Mouse (Mus musculus): ENCODE measurements around the gene M1ap.

The M1ap gene

DNA sequence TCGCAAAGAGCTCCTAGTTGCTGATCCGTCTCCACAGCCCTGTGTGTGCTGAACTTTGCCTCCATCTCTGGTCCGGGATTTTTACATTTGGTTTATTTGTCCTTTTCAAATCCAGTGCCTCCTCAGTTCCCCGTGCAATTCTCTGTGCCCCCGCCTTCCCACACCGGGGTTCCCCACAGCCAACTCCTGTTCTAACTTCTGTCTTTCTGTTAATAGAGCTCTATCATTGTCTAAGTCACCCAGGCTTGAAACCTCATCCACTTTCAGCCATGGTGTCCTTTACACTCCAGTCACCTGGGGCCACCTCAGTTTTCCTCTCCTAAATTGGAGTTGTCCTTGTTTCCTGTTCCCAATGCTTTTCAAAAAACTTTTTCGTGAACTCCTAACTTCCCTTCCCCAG lies 64.6 kb downstream of the M1ap start:
- DNase-seq, result no peak

DNA sequence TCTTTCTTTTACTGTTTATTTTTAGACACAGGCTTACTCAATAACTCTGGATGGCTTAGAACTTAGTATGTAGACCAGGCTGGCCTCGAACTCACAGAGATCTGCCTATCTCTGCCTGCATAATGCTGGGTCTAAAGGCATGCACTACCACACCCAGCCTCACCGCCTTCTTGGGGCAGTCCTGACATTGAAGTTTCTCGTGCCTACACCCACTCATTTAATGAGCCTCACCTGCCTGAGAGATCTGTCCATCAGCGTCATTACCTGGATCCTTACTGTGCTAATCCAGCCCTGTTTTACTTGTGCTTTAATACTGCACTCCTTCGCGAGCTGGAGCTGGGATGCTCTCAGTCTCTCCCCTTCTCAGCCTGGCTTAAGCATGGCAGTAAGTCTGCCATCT lies 65.1 kb downstream of the M1ap start:
- DNase-seq, result no peak

DNA sequence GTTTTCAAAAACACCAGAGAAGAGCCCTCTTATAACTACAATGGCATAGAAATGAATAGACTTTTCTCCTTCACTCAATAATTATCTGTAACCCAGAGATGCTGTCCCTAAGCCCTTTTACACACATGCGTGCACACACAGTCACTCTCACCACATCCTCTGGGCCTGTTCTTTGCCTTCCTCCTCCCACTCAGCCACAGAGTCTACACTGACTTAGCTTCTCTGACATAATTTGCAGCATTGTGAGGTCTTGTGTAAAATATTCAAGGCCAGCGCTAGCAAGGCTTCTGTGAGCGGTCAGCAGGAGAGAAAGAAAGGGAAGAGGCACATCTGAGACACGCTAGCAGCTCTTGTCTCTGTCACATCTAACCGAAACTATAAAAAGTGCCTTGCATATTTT lies 66.7 kb downstream of the M1ap start:
- DNase-seq, result no peak

DNA sequence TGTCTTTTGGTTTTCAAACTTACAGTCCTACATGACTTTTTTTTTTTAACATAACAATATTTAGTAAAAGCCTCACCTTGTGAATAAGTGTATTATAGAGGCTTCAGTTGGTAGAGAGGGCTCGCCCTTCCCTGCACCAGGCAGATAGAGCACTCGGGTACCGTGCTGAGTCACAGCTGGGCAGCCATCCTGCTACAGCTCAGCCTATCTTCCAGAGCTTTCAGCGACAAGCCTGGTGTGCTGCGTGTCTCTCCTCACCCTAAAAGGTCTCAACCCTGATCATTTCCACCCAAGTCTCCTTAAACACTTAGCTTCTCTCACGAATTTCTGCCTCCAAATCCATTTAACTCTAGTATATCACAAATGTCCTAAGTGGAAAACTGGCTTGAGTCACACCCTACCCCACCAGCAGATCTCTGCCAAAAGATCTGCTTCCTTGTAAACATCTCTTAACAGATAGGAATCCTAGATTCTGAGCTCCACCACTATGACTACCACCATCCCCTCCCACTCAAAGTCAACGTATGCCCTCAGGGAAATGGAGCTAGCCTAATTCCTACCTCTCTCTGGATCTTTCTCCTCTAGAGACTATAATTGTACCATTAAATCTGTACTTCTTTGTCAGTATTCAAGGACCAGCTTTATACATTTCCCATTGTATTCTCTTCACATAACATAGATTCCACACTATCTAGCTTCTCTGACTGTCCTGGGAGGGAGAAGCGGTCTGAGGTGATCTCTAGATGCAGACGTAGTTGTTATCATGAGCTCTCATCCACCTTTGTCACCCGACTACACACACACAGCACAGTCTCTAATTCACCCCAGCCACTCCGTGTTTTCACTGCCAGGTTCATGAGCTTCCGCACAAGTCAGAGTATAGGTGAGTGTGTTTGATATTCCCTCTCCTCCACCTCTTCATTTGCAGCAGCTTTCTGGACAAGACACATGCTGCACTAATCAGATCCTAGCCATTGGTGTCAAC lies 68.1 kb downstream of the M1ap start:
- DNase-seq, result no peak

DNA sequence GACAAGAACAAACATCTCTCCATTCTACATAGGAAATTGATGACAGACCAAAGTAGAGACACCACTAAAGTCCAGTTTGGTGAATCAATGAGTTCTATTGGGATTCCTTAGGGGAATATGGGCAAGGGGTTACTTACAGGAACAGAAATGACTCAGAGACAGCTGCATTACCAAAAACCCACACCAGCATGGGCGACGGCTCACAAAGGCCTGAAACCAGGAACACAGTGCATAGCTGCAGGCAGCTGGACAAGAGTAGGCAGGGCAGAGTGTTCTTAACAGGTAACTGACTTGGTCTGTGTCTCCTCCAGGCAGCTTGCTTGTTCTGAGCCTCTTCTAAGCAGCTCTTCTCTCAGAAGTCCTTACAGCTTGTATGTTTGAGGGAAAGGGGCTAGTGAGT lies 69.0 kb downstream of the M1ap start:
- DNase-seq, result no peak

DNA sequence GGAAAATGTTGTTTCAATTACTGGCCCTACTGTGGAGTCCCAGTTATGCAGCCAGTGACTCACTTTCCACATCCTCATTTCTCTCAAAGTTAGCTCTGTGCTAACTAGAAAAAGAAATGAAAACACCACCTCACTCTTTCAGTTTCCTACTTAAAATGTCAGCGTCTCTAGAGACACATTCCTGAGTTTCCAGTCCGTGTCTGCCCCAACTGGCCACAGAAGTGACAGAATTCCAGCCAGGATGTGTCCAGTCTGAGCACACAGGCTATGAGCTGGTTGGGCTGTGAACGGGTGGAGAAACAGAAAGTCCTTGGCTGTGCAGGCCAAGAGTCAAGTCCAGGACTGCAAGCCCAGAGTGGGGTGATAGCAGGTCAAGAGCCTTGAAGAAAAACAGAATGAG lies 70.5 kb downstream of the M1ap start:
- DNase-seq, result no peak

DNA sequence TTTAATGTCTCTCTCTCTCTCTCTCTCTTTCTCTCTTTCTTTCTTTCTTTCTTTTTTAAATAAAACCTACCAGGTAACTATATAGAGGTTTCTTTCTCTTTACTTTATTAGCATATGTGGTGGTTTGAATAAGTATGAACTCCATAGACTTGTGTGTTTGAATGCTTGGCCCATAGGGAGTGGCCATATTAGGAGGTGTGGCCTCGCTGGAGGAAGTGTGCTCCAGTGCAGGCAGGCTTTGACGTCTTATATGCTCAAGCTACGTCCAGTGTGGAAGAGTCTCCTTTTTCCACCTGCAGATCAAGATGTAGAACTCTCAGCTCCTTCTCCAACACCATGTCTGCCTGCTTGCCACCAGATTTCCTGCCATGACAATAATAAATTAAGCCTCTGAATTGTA lies 72.3 kb downstream of the M1ap start:
- DNase-seq, result no peak

DNA sequence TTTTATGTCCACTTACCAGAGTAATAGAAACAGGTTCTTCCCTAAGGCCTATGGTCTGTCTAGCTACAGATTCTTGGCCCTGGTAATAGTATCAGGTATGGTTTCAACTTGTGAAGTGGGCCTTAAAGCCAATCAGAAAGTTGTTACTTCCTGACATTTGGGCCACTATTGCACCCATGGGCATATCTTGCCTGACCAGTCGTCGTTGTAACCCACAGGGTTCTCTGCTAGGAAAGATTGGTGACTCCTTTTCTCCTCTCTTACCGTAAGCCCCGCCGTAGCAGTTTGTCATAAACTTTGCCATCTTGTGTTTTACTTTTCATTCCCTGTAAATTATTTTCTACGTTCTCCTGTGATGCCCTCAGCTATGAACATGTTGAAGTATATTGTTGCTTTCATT lies 73.4 kb downstream of the M1ap start:
- DNase-seq, result no peak

DNA sequence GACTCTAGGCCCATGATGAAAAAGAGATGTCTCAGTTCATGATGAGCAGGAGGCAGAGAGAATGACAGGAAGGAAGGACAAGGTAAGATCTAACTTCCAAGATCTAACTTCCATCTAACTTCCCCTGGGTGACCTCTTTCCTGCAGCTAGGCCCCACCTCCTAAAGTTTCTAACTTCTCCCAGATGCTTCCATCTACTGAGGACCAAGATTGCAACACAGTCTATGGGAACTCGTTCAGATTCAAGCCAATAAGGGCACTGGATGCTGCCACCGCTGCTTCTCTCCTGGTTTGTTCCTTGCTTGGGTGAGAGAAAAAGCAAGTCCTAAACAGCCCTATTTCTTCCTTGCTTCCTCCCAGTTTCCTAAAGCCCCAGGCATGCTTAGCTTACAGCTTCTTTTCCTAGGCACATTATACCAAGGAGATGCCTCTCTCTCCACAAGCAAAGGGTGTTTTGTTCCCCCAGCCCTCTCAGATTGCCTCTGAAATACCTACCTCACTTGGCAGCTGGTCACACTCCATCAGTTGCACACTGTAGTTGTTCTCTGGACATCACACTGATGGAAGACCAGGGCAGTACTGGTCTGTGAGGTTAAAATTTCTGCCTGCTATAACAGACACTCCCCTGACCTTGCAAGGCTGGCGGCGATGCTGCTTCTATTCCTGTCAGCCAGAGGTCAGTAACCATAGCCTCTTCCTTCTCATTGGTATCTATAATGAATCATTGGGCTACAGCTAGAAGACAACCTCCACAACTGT lies 74.3 kb downstream of the M1ap start:
- DNase-seq, result no peak

DNA sequence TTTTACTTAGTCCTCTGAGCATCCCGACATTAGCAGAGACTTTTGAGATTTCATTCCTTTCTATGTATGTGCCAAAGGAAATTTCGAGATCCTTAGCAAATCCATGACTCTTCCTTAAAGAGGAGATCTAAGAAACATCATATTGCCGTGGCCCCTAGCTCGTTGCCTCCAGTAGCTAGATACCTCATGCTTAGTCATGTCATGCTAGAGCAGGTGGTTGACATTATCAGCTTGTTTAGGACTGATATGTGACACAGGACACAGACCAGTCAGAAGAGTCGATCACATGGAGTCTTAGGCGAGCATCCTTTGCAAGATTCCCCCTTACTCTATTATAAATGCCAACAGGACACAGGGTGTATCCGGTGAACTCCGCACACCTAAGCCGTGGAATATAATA lies 76.3 kb downstream of the M1ap start:
- no peak for DNase-seq

DNA sequence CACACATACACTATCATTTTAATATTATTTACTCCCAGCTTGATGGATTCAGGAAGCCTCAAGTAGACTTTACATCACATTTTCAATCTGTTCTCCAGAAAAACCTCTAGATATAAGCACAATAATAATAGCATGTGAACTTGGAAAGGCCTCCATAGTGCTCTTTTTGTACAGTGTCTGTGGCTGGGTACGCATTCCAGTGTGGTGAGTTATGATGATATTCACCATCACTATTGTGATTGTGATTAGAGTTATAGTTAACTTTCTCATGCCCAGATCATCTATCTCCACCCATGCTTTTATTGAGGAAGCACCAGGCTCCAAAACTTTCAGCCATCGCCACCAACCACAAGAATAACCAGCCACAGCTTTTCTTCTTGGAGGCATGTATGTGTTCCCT lies 77.1 kb downstream of the M1ap start:
- DNase-seq, result no peak

DNA sequence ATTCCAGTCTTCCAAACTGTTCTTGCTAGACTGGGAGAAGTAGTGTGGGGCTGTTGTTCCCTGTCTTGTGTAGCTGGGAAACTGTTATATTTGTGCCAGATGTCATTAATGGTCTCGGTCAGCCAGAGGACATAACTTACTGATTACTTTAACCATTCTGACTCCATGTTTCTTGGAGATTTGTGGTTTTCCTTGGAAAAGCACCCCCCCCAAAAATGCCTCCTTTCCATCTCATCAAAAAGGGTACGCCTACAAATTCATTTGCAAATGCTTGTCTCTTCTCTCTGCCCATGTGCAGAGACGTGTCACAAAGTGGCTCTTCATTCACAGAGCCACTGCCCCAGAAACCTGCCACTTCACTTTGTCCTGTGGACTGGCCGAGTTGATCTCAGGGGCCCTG lies 77.7 kb downstream of the M1ap start:
- no peak for DNase-seq

DNA sequence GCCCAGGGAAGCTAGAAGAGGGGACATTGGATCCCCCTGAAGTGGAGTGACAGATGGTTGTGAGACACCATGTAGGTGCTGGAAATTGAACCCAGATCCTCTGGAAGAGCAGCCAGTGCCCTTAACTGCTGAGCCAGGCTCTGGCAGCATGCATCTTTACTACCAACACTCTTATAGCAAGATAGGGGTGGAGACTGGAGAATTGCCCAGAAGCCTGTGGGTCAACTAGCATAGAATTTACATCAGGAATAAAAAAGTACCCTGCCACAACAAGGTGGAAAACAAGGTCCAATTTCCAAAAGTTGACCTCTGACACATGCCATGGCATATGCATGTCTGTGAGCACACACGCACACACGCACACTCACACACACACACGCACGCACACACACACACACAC lies 78.5 kb downstream of the M1ap start:
- DNase-seq, result no peak

DNA sequence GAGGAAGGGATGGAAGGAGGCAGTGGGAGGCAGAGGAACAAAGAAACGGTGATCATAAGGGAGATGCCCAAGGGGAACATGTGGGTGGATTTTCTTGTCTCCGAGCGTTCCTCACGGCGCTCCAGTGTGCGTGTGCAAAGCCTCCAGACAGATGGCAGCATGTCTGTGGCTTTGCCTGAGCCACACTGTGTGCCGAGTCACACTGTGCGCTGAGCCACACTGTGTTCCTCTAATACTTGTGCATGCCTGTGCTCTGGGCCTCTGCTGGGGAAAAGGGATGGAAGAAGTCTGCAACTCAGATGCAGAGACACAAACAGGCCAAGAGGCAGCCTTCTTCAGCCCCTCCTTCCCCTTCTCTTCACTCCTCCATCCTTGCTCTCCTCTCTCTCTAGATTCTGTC lies 80.6 kb downstream of the M1ap start:
- no peak for DNase-seq

DNA sequence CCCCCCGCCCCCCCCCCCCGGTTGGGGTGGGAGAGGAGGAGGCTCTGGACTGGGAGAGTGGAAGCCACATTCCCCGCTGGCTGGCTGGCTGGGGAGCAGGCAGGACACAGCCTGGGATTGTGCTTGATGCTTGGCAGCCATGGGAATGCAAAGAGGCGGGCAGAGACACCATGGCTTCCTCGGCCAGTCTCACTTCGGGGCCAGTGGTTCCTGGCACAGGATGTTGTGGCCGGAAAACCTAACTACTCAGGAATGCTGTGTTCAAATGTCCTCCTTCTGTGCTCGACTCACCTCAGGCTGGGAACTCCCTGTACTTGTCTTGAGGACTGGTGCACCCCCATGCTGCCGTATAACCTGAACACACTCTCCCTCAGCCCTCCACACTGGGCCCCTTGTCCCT lies 81.0 kb downstream of the M1ap start:
- DNase-seq, result no peak

DNA sequence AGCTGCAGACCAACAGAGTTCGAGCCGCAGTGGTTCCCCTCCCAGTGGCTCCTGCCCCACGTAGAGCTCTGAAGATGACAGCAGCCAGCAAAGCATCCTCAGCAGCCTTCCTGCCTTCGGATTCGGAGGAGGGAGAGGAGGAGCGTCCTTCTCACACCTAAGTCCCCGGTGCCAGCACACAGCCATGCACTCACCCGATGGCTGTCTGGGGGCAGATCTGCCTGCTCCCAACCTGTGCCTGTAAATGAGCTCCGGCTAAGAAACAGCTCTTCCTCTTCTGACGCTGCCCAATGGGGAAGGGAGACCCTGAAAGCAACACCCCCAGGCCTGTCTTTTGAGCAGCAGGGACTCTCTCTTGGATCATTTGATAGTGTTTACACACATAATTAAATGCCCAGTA lies 83.1 kb downstream of the M1ap start:
- DNase-seq, result no peak

DNA sequence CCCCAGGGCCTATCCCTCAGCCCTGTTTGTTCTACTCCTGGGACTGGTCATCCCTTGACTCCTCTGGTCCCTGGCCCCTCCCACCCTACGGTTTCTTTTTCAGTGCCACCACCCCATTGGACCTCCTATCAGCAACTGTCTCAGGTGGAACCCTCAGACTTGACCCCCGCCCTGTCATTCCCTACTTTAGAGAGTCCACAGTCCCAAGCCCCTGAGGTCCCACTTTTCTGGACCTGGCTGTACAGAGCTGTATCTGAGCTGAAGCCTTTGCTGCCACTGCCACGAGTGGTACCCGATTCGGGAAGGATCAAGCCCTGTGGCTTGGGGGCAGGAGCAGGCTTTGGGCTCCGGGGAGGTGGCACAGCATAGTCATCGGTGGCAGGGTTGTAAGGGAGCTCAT lies 84.4 kb downstream of the M1ap start:
- DNase-seq, result no peak

DNA sequence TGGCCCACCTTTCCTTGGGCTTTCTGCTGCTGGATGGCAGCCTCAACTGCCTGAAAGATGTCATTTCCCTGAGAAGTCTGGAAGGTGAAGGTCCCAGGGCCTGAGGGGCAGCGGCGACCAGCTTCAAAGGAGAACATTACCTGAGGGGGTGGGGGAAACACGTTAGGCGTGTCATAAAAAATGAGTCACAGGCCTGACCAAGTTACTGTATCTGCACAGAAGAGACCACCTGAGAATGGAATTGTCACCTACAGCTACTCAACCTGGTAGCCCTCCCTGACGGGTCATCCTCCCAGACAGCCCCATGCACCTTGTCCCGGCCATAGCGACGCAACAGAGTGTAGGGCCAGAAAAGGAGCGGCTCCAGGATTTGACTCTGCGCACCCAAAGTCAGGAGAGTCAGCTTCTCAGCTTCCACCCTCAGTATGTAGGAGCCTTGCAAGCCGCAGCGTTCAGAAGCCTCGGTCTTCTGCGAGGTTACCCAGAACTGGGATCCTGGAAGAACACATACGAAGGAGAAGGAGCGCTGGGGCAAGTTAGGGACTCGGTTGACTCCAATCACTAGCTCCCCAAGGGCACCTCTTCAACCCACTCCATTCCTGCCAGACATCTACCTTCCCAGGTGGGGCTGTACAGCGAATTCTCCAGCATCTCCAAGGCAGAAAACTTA lies 85.4 kb downstream of the M1ap start:
- no peak for DNase-seq

DNA sequence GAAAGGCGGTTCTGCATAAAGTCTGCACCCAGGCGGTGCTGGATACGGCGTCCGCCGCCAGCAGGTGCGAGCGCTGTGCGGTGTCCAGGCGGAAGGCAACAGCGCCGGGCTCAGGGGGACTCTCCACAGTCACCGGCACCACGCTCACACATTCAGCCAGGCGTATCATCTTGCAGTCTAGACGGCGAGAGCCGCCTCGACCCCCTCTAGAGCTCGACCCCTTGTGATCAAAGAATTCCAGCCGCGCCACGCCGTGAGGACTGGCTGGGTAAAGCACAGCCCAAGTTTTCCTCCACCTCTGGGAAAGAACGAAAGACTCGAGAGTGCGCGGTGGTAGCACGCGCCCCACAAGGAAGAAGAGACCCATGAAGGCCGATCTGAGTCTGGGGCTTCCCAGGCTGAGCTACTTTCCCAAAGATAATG lies 86.1 kb downstream of the M1ap start:
- no peak for DNase-seq

DNA sequence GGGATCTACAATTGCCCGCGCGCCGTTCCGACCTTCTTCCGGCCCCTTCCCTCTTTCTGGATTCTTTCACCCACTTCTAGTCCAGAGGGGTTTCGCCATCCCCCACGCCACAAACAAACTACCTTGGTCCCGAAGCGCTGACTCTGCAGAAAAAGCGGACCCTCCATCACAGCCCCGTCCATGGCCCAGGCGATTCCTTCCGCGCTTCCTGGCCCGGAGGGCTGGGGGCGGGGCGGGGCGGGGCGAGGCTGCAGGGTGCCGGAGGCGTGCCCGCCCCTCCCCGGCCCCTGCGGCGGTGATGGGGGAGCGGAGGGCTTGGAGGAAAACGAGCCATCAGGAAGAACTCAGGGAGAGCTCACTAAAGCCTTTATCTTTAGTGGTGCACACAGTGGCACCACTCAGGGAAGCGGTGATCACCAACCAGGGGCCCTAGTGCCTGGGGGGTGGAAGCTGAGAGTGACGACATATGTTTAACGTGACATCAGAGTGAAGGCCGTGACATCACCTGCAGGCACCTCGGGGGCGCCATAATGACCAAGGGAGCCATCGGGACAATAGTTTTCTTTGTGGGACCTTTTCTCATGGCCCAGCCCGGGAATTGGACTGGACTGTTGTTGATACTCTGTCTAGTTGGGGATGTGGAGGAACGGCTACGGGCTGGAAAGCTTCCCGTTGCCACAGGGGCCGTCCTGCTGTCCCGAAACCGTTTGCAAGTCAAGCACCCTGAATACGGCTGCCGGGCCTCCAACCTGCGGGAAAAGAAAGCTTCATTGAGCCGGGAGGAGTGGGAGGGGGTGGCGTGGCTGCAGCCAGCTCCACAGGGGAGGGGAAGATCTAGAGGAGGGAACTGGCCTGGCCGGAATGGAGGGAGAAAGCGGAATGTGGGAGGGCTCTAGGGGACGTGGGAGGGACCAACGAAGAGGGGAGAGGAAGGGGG lies 86.8 kb downstream of the M1ap start, which contains the start of the genes Dok1 and Loxl3:
Gene Dok1 (minus strand): TSS at position 223 of the 937 bp plus-strand sequence.
Gene Loxl3 (plus strand): TSS at position 925 of the 937 bp plus-strand sequence.
- no peak for DNase-seq

DNA sequence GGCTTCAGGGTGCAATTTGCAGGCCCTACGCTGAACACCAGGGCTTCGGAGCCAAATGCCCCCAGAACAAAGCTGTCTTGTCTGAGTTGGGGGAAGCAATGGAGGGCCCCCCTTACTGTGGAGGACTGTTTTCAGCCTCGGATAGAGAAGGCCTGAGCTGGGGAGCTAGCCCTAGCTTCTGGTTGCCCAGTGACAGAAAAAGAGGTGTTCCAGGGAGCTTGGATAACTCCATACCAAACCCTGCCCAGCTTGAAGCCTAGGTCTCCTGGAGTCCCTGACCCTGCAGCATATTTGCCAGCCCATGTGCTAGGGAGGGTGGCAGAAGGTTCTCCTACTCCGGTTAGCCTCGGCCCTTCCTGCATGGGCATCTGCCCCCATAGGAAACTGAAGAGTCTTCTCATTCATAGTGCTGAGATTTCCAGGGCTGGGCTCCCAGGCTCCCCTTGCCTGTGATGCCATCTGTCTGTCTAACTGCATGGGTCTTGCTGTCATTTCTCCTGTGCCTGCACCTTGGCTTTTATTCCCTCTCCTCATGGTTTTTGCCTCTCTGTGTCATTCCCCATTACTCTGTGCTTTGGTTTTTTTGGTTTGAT lies 87.9 kb downstream of the M1ap start:
- no peak for DNase-seq

DNA sequence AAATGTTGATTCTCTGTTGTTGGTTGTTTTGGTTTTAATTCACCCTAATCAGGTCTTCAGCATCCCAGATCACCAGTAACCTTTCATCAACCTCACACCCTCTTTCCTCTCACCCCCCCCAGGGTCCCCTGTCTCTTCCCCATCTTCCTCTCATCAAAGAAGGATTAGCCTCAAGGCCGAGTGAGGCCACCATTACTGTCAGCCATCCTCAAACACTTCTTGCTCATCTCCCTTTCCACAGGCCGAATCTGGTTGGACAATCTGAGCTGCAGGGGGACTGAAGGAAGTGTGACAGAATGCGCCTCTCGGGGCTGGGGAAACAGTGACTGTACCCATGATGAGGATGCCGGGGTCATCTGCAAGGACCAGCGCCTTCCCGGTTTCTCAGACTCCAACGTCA lies 90.5 kb downstream of the M1ap start:
- DNase-seq, result no peak

Data from cerebellum, adult 9-10 months (tissue).